Mouse (Mus musculus) erythroblast, adult 5-6 weeks (primary cell): ENCODE results near the gene Pik3ca. TPM values are rescaled to one million over a fixed set of nuclear protein-coding genes. Genes with fewer than 3 reads are reported as not detected.

Experiments
- ATAC-seq: replicated peaks from 2 replicates; pipeline ENCODE4 v1.8.0; 2016; ENCODE audit warnings: moderate number of reproducible peaks, mild to moderate bottlenecking, moderate TSS enrichment, inconsistent platforms; ENCODE audit not compliant: poor library complexity, low FRiP score, severe bottlenecking
- total RNA-seq, 2 experiments: library from RNA; stranded (forward) in 1 of 2; stranded (reverse) in 1 of 2; fragments of 150-400 nt in 1 of 2; fragments of 200-764, 138-1000 nt in 1 of 2; gene quantifications; 2 replicates each; pipeline versions ENCODE4 v1.2.3 to v1.2.4; 2015 to 2017; ENCODE audit warnings: low replicate concordance in 2 of 2

The Pik3ca gene
- total RNA-seq (2015; ENCODE audit: low replicate concordance) (13.4 and 18.1 TPM in 2 replicates), total RNA-seq (2017; ENCODE audit: low replicate concordance) (19.8 and 34.8 TPM in 2 replicates)

DNA sequence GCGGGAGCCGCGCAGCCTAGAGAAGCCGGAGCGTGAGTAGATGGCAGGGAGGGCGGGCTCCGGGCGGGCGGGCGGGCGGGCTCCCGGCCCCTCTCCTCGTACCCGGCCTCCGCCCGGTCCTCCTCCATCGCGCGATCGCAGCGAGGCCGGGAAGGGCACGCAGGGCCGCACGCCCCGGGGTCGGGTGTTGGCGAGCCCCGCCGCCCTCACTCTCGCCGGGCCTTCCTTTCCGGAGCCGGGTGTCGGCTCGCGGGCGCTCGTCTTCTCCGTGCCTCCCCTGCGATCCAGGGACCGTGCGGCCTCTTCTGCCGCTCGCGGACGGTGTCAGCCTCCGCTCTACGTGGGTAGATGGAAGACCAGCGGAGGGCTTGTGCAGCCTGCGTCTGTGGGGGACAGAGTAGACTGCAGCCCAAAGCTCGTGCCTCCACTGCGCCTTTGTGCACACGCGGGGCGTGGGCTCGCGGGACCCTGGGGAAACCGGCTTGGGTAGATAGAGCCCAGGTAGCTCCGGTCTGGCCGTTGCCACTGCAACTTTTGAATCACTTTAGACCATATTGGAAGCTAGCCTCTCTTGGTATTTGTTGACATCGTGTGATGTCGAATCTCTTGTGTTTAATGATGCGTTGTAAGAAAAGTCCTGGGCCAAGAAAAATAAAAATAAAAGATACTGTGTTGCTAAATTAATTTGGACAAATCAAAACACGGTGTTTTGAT, at the start of gene Pik3ca:
Pik3ca (plus strand) TSS at position 211 of the 714 bp plus-strand sequence.
- ATAC-seq = peak; percentile 48

- no peak for ATAC-seq
Measured at GRCm38 (mm10) chr3:32347881-32348280, 49.6 kb upstream of the Pik3ca start.

GRCm38 (mm10) chr3:32361221-32361620, 36.2 kb upstream of the Pik3ca start:
- ATAC-seq = no peak

DNA sequence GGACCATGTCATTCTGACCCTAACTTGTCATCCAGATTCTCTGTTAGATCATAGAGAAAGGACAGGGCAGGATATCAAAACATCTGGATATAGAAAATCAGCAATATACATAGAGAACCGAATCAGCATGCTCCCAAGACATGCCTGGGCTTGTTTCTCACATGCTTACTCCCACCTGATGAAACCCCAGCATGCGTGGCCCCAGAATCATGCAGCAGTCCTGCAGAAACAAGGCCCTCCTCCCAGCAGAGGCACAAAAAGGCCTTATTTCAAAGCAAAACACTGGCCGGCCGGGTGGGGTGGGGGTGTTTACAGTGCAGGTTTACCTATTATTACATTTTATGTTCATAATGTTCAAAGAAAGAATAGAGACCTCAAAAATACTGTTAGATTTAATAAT, 33.3 kb upstream of the Pik3ca start:
- no peak for ATAC-seq

GRCm38 (mm10) chr3:32364841-32365545, 32.5 kb upstream of the Pik3ca start:
- ATAC-seq = no peak

GRCm38 (mm10) chr3:32365546-32366245, 31.8 kb upstream of the Pik3ca start, which contains the start of gene Zmat3:
Zmat3 (minus strand) TSS chr3:32366014.
- ATAC-seq = peak; percentile 92

- ATAC-seq = no peak
Measured at GRCm38 (mm10) chr3:32366246-32366734, 31.2 kb upstream of the Pik3ca start.

DNA sequence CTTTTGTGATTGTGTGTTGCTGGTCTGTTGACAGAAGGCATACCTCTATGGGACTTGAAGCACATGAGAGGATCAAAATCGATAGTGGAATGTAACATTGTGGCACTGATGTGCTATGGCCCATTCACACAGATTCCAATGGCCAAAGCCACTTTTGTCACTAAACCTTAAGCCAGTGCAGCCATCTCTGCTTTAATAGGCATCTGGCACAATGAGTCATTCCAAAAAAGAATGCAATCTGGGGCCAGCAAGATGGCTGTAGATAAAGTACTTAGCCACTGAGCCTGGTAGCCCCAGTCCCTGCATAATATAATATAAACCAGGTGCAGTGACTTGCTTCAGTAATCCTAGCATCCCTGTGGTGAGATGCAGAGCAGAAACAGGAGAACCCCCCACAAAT, 30.0 kb upstream of the Pik3ca start:
- ATAC-seq = no peak

DNA sequence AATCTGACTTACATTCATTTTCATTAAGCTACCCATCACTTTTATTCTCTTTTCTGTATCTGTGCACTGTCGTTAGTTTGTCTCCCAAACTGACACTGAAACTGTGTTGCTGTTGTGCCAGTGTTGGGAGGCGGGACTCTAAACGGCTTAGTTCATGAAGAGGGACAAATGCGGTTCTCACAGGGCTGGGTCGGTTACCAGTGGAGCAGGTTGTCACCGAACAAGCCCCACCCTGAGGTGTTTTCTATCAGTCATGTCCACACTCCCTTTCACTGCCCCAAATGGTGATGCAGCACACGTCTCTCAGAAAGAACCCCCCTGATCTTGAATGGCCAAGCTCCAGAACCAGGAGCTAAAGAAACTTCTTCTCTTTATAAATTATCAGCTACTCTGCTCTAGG, 25.5 kb upstream of the Pik3ca start:
- no peak for ATAC-seq

DNA sequence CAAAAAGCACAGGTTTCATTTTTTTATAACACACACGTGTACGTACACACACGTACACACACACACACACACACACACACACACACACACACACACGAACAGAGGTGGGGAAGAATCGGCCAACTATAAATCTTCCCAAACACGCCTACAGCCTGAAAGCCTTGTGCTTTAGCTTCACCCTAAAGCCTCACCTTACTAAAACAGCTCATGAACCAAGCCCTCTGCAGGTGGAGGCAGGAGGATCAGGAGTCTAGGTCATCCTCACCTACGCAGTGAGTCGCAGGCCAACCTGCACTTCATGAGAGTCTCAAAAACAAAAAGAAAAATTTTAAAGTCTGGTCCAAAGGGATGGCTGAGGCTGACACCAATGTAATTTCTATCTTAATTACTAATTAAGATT, 25.0 kb upstream of the Pik3ca start:
- no peak for ATAC-seq

DNA sequence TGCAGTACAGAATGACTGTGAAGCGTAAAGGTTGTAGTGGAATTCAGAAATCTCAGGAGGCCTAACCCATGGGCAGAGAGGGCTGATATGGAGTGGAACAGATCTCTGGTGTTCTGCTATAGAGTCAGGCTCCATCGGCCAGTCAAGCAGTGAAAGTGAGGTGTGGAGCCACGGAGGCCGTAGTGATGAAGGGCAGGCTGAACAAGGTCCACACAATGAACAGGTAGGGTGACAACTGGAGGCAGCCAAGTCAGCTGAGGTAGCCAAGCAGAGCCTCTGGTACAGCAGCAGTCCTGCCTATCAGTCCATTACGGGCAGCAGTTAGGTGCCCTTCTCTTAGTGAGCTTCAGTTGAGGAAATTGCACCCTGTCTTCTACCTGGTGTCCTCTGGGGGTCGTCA, 24.2 kb upstream of the Pik3ca start:
- no peak for ATAC-seq

DNA sequence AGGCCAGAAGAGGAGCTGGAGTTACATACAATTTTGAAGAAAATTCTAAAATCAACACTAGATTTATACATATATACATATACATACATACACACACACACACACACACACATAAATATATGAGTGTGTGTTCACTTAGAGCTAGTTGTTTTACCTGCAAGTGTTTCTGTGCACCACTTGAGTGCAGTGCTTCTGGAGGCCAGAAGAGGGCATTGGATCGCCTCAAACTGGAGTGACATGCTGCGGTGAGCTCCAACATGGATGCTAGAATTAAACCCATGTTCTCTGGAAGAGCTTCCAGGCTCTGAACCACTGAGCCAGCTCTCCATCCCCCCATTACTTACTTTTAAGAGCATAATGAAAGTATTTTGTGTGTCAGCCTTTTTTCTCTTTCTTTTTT, 17.6 kb upstream of the Pik3ca start:
- peak; percentile 65 for ATAC-seq

- ATAC-seq = no peak
Measured at GRCm38 (mm10) chr3:32381556-32381955, 15.9 kb upstream of the Pik3ca start.

GRCm38 (mm10) chr3:32392841-32393240, 4.6 kb upstream of the Pik3ca start:
- ATAC-seq = no peak

- ATAC-seq = no peak
Measured at GRCm38 (mm10) chr3:32393986-32394385, 3.5 kb upstream of the Pik3ca start.

- peak; percentile 18 for ATAC-seq
Measured at GRCm38 (mm10) chr3:32395771-32396551, 1.5 kb upstream of the Pik3ca start.

- peak; percentile 97 for ATAC-seq
Measured at GRCm38 (mm10) chr3:32396794-32397460, 544 bp upstream of the Pik3ca start.

- ATAC-seq = no peak
Measured at GRCm38 (mm10) chr3:32398175-32398538, 686 bp downstream of the Pik3ca start.

GRCm38 (mm10) chr3:32398623-32399022, 1.2 kb downstream of the Pik3ca start:
- no peak for ATAC-seq
